Mouse (Mus musculus): ENCODE measurements around the gene Tmem269.

DNA sequence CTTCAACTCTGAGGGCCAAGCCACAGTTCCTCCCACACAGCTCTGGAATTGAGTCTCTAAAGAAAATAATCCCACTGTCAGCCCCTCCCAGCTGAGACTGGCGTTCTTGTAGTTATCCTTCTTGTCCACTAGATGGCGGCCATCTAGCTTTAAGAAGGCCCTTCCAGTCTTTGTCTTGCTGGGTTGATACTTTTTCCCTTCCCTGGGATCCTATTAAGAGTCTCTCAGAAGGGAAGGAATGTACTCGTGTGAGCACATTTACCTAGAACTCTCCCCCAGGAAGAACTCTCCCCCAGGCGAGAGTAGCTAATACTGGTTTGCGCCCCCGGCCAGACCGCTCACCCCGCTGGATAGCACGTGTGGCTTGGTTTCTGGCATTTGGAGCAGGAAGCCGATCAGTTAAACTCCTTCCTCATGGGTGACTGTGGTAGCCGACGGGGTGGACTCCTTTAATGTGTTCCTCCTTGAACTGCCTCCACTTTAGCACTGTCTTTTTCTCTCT, 21.2 kb upstream of the Tmem269 start:
- TF ChIP-seq TAL1 (IDR thresholded peaks at IDR 0.05; ENCODE audit: low read length) (no peak), GATA1 (IDR thresholded peaks at IDR 0.05; ENCODE audit: low read length) (no peak)
